Mouse (Mus musculus): ENCODE data around the gene Gm45618. TPM values are rescaled to one million over a fixed set of nuclear protein-coding genes. Genes with fewer than 3 reads are reported as not detected.
A peak's percentile ranks its signal among the peaks of the same experiment; 100 is the strongest.

The Gm45618 gene
- polyA plus RNA-seq, 1 experiment from 2014 or later: not detected

DNA sequence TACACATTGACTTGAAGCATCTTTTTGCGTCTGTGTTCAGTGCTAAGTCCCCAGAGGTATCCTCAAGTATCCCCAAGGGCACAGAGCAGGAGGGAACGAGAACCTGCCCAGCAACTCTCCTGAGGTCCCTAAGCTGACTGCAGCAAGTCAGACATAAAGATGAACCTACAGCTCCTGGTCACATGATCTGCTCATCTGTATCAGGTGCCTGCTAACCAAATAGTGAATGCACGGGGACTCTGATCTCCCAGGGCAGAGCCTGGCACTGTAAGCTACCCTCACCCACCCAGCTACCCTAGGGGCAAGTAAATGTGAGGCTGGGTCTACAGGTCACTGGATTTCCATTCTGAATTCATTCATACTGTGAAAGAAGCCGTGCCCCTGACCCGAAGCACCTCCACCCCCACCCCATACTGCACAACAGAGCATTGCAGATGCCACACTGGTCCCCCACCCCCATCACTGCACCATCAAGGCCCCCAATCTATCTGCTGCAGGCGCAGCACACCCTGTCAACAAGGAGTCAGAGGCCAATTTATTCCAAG, 26.8 kb downstream of the Gm45618 start:
- H3K4me3 ChIP-seq (replicated peaks): peak overlapping the region; percentile 69
- H3K9me3 ChIP-seq: no peaks in the 10 kb centered on the region
- no peak overlapping the region for H3K27ac ChIP-seq
- WGBS: 27% methylated on average over 6 of the region's 6 CpGs
- H3K4me2 ChIP-seq: peak overlapping the region; percentile 92
- ATAC-seq (ENCODE audit: insufficient number of reproducible peaks, insufficient read depth, low FRiP score, low TSS enrichment, low read depth): no peak
- no peaks in the 10 kb centered on the region for H3K36me3 ChIP-seq
- peaks cover 97% of the 10 kb centered on the region for H3K27me3 ChIP-seq
- H3K9ac ChIP-seq (replicated peaks): no peak overlapping the region
- peaks cover 25% of the 10 kb centered on the region for H3K4me1 ChIP-seq (replicated peaks)

DNA sequence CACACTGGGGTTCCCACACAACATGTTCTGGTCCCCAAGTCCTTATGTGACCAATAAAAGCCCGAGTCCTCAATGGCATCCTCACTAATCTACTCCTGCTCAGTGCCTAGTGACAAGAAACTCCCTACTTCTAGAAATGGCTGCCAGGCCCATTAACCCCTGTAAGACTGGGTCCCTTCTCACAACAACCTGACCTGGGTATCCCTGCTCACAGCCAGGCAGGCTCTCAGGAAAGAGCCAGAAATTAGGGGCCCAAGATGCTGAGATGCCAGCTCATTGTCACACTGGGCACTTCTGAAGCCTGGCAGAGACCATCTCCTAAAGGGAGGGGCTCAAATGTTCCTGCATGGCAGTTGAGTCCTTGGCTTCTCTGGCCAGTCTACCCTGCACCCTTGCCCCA, 27.5 kb downstream of the Gm45618 start:
- Histone ChIP-seq H3K4me3 (replicated peaks) (no peak overlapping the region), H3K4me2 (no peak overlapping the region), H3K9me3 (no peaks in the 10 kb centered on the region), H3K36me3 (no peaks in the 10 kb centered on the region), H3K4me1 (replicated peaks) (peaks cover 32% of the 10 kb centered on the region), H3K9ac (replicated peaks) (no peak overlapping the region), H3K27me3 (peaks cover 100% of the 10 kb centered on the region), H3K27ac (no peak overlapping the region)
- ATAC-seq (ENCODE audit: insufficient number of reproducible peaks, insufficient read depth, low FRiP score, low TSS enrichment, low read depth): no peak
- WGBS: 55% methylated on average over 1 of the region's 1 CpGs

DNA sequence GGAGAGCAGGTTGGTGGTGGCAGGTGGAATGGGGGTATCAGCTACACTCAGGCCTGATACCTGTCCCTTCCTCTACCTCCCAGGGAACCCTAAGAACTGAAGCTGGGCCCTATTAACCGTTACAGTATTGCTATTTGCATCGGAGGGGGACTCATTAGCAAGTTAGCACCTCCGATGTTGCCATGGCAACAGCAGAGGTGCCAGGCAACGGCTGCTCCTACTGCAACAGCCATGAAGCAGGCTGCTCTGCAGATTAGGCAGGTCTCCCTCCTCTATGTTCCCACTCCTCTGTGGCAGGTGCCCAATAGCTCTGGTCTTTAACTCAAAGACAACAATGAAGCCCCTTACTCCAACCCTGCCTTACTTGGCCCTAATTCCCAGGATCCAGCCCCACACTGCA, 28.7 kb downstream of the Gm45618 start:
- WGBS: 2% methylated on average over 4 of the region's 4 CpGs
- H3K4me3 ChIP-seq (replicated peaks): no peak overlapping the region
- H3K4me1 ChIP-seq (replicated peaks): peaks cover 32% of the 10 kb centered on the region
- no peak overlapping the region for H3K9ac ChIP-seq (replicated peaks)
- H3K27ac ChIP-seq: no peak overlapping the region
- no peaks in the 10 kb centered on the region for H3K36me3 ChIP-seq
- no peak for ATAC-seq (ENCODE audit: insufficient number of reproducible peaks, insufficient read depth, low FRiP score, low TSS enrichment, low read depth)
- H3K27me3 ChIP-seq: peaks cover 100% of the 10 kb centered on the region
- H3K9me3 ChIP-seq: no peaks in the 10 kb centered on the region
- H3K4me2 ChIP-seq: no peak overlapping the region

DNA sequence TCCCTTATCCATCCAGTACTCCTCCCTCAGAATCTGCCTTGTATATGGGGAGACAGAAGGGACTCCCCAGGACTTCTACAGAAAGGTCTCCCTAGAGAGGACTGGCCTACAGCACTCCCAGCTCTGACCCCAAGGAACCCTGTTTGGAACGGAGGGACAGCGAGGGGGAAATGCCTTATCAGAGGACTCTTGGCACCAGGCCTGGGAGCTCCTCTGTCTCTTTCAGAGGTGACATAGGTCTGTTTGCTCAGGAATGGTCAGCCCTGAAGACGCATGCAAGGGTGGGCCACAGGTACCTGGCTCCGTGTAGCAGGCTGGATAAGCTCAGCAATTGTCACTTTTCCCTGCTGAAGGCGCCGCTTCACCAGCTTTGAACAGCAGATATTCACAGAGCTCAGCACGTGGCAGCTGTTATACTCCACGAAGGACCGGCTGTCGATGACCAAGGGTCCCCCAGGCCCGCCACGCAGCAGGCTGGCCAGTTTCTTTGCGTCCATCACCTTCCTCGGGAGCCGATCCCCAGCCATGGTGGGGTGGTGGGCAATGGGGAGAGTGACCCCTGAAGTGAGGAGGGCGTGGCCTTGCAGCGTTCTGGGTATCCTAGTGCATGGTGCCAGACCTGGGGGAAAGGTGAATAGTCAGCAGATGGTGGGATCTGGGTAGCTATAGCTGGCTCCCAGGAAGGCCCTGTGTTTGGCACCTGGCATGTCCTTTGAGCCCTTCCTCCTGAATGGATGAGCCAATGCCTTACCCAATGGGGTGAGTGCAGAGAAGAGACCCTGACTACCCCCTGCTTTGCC, 30.7 kb downstream of the Gm45618 start:
- 59% methylated on average over 17 of the region's 17 CpGs for WGBS
- H3K9ac ChIP-seq (replicated peaks): no peak overlapping the region
- H3K4me2 ChIP-seq: no peak overlapping the region
- H3K9me3 ChIP-seq: no peaks in the 10 kb centered on the region
- no peaks in the 10 kb centered on the region for H3K36me3 ChIP-seq
- H3K27me3 ChIP-seq: peaks cover 97% of the 10 kb centered on the region
- H3K27ac ChIP-seq: no peak overlapping the region
- peaks cover 26% of the 10 kb centered on the region for H3K4me1 ChIP-seq (replicated peaks)
- H3K4me3 ChIP-seq (replicated peaks): no peak overlapping the region
- ATAC-seq (ENCODE audit: insufficient number of reproducible peaks, insufficient read depth, low FRiP score, low TSS enrichment, low read depth): no peak

DNA sequence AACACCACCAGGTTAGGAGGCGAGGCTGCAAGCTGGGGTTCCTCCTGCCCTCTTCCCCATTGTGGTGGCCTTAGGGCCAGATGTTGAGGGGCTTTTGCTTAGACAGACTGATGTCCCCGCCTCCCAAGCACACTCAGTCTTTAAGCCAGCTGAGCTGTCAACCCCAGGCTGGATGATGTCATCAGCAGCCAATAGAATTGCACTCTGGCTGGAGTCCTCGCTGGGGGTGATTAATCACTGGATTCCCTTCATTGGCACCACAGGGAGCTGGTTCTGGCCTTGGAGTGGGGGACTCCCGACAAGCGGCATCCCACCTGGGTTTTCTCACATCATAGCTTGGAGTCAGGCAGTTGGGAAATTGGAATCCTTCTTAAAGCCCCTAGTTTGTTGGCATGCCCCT, 31.6 kb downstream of the Gm45618 start:
- 0 out of 2 replicates have a peak, but pooled peaks have one; percentile 48 for ATAC-seq (ENCODE audit: insufficient number of reproducible peaks, insufficient read depth, low FRiP score, low TSS enrichment, low read depth)
- H3K4me3 ChIP-seq (replicated peaks): no peak overlapping the region
- under 1% methylated on average over 5 of the region's 5 CpGs for WGBS

DNA sequence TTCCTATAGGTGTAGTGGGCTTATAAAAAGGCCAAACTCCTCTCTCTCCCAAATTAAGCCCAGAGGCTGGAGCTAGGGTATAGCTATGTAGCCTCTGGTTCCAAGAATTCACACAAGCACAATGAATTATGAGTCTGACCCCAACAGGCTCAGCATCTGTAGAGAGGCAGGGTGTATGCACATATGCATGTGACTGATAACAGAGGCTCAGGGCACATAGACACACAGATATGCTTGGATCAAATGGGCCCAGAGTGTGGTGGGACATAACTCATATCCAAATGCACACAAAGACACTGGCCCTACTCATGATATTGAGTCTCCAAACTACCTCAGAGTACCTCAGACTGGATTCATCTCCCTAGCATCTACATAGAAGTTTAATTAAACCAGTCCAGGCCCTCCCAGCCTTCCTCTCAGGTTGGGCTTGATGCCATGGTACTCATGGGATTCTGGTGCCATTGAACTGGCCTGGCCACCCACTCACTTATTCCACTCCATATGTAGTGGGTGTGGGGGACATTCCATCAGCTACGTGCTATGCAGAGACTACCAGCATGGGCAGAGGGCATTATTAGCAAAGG, 33.4 kb downstream of the Gm45618 start:
- no peak for ATAC-seq (ENCODE audit: insufficient number of reproducible peaks, insufficient read depth, low FRiP score, low TSS enrichment, low read depth)
- peaks cover 97% of the 10 kb centered on the region for H3K27me3 ChIP-seq
- no peak overlapping the region for H3K4me3 ChIP-seq (replicated peaks)
- no peak overlapping the region for H3K4me2 ChIP-seq
- no peak overlapping the region for H3K27ac ChIP-seq
- 89% methylated on average over 1 of the region's 1 CpGs for WGBS
- no peak overlapping the region for H3K9ac ChIP-seq (replicated peaks)
- H3K9me3 ChIP-seq: no peaks in the 10 kb centered on the region
- no peaks in the 10 kb centered on the region for H3K36me3 ChIP-seq
- peaks cover 20% of the 10 kb centered on the region for H3K4me1 ChIP-seq (replicated peaks)

More for the DNA sequence above, 31.6 kb downstream of the Gm45618 start:
- Histone ChIP-seq H3K9me3 (no peaks in the 10 kb centered on the region), H3K9ac (replicated peaks) (no peak overlapping the region), H3K4me1 (replicated peaks) (peaks cover 20% of the 10 kb centered on the region), H3K27ac (no peak overlapping the region), H3K27me3 (peaks cover 97% of the 10 kb centered on the region), H3K36me3 (no peaks in the 10 kb centered on the region), H3K4me2 (no peak overlapping the region)

DNA sequence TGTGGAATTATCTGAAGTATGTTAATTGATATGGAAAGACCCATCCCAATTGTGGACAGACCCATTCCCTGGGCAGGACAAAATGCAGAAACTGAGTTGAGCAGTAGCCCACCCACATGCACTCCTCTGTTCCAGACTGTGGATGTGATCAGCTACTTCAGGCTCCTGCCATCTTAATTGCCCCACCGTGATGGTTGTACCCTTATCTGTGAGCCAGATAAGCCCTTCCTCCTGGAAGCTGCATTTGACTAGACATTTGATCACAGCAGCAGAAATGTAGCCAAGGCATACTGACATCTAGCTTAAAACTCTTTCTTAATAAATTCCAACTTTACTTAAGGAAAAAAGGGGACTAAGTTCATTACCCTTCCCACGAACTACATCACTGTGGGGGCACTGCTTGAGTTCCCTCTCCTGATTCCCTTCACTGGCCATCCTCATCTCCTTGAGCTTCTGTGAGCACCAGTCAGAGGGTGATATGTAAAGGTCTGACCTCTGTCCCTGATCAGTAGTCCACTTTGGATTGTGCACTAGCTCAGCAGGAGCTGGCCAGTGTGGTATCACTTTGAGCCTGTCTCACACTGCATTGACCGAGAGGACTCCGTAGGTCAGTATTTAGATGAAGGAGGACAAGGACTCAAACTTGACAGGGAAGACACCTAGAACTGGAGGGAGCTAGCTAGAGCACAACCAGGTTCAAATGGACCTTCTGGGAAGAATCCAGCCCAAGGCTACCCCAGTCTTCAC, 34.2 kb downstream of the Gm45618 start:
- Histone ChIP-seq H3K9me3 (no peaks in the 10 kb centered on the region), H3K4me2 (no peak overlapping the region), H3K27ac (no peak overlapping the region), H3K9ac (replicated peaks) (no peak overlapping the region), H3K27me3 (peaks cover 97% of the 10 kb centered on the region), H3K4me3 (replicated peaks) (no peak overlapping the region), H3K36me3 (no peaks in the 10 kb centered on the region), H3K4me1 (replicated peaks) (peaks cover 21% of the 10 kb centered on the region)
- ATAC-seq (ENCODE audit: insufficient number of reproducible peaks, insufficient read depth, low FRiP score, low TSS enrichment, low read depth): no peak
- 76% methylated on average over 4 of the region's 4 CpGs for WGBS

DNA sequence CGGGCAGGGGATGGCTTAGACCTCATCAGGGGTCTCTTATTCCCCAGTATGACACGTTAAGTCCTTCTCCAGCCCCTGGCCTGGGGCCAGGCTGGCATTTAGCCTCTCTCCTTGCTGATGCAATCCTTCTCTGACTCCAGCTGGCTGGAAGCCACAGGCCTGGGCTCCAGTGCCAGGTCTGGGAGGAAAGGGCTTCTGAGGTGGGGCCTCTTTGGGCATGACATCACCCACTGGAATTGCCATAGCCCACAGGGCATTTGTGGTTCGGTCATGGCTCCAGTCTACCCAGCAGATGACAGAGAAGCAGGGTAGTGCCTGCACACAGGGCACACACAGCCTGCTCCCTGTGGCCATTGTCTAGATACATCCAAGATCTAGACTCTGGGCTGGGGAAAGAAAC, 35.7 kb downstream of the Gm45618 start:
- H3K36me3 ChIP-seq: no peaks in the 10 kb centered on the region
- peaks cover 21% of the 10 kb centered on the region for H3K4me1 ChIP-seq (replicated peaks)
- H3K27me3 ChIP-seq: peaks cover 96% of the 10 kb centered on the region
- no peak overlapping the region for H3K27ac ChIP-seq
- 40% methylated on average over 3 of the region's 3 CpGs for WGBS
- no peak overlapping the region for H3K4me3 ChIP-seq (replicated peaks)
- no peak overlapping the region for H3K4me2 ChIP-seq
- ATAC-seq (ENCODE audit: insufficient number of reproducible peaks, insufficient read depth, low FRiP score, low TSS enrichment, low read depth): no peak
- no peak overlapping the region for H3K9ac ChIP-seq (replicated peaks)
- H3K9me3 ChIP-seq: no peaks in the 10 kb centered on the region

DNA sequence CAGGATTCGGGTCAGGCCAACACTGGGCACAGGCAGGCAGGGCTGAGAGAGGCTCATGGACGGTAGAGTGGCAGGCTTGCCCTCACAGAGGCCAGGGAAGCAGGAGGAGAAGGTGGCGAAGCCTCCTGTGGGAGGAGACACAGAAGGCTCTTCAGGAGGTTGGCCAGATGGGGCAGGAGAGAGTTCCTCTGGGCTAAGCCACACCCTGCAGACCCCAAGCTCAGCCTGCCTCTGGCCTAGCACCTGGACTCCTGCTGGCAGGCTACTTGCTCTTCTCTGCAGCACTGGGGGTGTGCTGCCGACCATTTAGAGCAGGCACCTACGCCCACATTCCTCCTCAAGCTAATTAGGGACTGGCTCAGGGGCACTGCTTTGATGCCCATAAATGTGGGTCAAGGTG, 36.1 kb downstream of the Gm45618 start:
- Histone ChIP-seq H3K4me3 (replicated peaks) (no peak overlapping the region), H3K27me3 (peaks cover 96% of the 10 kb centered on the region), H3K4me2 (no peak overlapping the region), H3K27ac (no peak overlapping the region), H3K36me3 (no peaks in the 10 kb centered on the region), H3K9me3 (no peaks in the 10 kb centered on the region), H3K4me1 (replicated peaks) (peaks cover 21% of the 10 kb centered on the region), H3K9ac (replicated peaks) (no peak overlapping the region)
- 9% methylated on average over 5 of the region's 5 CpGs for WGBS
- 0 out of 2 replicates have a peak, but pooled peaks have one; percentile 15 for ATAC-seq (ENCODE audit: insufficient number of reproducible peaks, insufficient read depth, low FRiP score, low TSS enrichment, low read depth)

DNA sequence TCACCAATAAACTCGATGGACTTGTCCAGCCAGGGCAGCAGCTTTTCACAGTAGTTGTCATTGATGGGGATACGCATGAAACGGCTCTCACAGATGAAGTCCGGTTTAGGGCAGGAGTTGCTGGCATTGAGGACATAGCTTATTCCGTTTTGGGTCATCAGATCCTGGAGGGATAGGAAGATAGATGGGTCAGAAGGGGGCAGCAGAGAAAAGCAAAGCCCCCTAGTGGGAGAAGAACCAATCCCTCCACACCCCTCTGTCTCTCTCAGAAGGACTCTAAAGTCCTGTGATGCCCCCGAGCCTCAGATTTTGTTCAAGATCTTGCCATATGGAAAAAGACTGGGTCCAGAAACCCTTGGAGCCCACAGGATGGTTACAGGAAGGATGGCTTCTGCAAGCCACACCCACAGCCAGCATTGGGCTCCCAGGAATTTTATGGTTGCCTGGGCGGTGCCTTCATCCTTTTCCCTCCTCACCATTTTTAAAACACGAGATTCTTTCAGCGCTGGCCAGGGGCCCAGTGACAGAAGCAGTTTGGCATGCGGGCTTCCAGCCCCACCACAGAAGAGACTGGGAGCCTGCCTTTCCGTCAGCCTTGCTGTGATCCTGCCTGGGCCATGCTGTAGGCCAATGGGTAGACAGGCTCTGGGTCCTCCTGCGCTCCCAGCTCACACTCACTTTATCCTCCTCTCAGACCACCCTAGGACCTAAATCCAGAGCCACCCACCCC, 36.8 kb downstream of the Gm45618 start:
- peaks cover 16% of the 10 kb centered on the region for H3K4me1 ChIP-seq (replicated peaks)
- H3K27me3 ChIP-seq: peaks cover 96% of the 10 kb centered on the region
- no peak for ATAC-seq (ENCODE audit: insufficient number of reproducible peaks, insufficient read depth, low FRiP score, low TSS enrichment, low read depth)
- no peaks in the 10 kb centered on the region for H3K36me3 ChIP-seq
- no peak overlapping the region for H3K27ac ChIP-seq
- no peak overlapping the region for H3K4me2 ChIP-seq
- no peak overlapping the region for H3K4me3 ChIP-seq (replicated peaks)
- WGBS: 26% methylated on average over 12 of the region's 12 CpGs
- H3K9me3 ChIP-seq: no peaks in the 10 kb centered on the region
- H3K9ac ChIP-seq (replicated peaks): no peak overlapping the region
